Mouse (Mus musculus): Measurements from ENCODE around the gene Abhd8. TPM values are rescaled to one million over a fixed set of nuclear protein-coding genes. Genes with fewer than 3 reads are reported as not detected.

The Abhd8 gene
- polyA plus RNA-seq, 1 experiment from 2014 or later: 104 TPM

DNA sequence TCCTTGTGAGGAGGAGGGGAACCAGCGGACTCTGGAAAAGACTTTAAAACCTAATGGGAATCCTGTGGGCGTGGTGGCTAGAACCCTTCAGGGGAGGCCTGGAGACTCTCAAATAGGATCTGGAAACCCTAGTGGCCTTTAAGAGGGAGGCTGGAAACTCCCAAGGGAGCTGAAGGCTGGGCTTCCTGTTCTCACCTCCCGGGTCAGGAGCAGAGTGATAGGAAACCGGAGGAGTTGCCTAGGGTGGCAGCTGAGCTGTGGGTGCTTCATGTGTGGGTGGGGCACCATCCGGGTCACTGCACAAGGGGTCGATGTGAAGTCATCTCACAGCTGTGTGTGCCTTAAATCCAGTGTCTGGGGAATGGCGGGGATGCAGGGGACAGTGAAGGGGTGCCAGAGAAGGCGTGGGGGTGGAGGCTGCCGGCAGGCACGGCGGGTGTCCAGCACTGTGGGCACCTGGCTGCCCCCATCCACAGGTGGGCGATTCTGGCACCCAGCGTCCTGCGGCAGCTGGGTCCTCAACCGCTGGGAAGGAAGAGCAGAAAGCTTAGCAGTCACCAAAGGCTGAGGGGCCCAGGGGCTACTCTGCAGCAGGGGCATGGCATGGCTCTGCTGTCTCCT, 34.5 kb upstream of the Abhd8 start:
- Histone ChIP-seq H3K4me3 (ENCODE audit: low read depth, low read length) (no peak overlapping the region), H3K27me3 (ENCODE audit: control insufficient read depth, insufficient read depth, low read length) (no peaks in the 10 kb centered on the region), H3K4me2 (ENCODE audit: low read depth, low read length) (no peak overlapping the region), H3K9me3 (ENCODE audit: control insufficient read depth, low read length) (no peaks in the 10 kb centered on the region), H3K27ac (ENCODE audit: low read depth, low read length) (no peak overlapping the region), H3K4me1 (ENCODE audit: control insufficient read depth, insufficient read depth, low read length) (no peaks in the 10 kb centered on the region), H3K36me3 (ENCODE audit: control insufficient read depth, insufficient read depth, low read length) (no peaks in the 10 kb centered on the region), H3K9ac (replicated peaks; ENCODE audit: low read depth, low read length) (no peak overlapping the region)
- 35% methylated on average over 15 of the region's 15 CpGs for WGBS
- no peak for ATAC-seq (ENCODE audit: low read depth)

DNA sequence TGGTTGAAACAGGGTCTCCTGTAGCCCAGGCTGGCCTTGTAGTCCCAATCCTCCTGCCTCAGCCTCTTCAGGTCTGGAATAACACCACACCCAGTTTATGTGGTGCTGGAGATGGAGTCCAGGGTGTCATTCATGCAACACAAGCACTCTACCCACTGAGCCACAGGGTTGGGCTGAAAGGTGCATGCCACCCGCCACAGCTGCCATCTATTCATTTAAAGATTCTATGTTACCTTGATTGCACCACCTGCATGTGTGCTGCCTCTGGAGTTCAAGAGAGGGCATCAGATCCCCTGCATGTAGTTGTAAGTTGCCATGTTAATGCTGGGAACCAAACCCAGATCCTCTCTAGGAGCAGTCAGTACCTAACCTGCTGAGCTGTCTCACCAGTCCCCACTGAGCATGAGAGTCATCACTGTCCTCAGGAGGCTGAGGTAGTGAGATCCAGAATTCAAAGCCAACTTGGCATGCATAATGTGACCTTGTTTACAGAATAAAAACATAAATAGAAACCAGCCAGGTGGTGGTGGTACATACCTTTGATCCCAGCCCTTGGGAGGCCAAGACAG, 33.7 kb upstream of the Abhd8 start:
- Histone ChIP-seq H3K4me2 (ENCODE audit: low read depth, low read length) (no peak overlapping the region), H3K9me3 (ENCODE audit: control insufficient read depth, low read length) (no peaks in the 10 kb centered on the region), H3K27me3 (ENCODE audit: control insufficient read depth, insufficient read depth, low read length) (no peaks in the 10 kb centered on the region), H3K4me1 (ENCODE audit: control insufficient read depth, insufficient read depth, low read length) (no peaks in the 10 kb centered on the region), H3K4me3 (ENCODE audit: low read depth, low read length) (no peak overlapping the region), H3K27ac (ENCODE audit: low read depth, low read length) (no peak overlapping the region; the same call in 1 of the 2 replicates), H3K36me3 (ENCODE audit: control insufficient read depth, insufficient read depth, low read length) (peaks cover 7% of the 10 kb centered on the region; the same call in 1 of the 2 replicates), H3K9ac (replicated peaks; ENCODE audit: low read depth, low read length) (no peak overlapping the region)
- no peak for ATAC-seq (ENCODE audit: low read depth)
- 88% methylated on average over 1 of the region's 1 CpGs for whole genome bisulfite sequencing

DNA sequence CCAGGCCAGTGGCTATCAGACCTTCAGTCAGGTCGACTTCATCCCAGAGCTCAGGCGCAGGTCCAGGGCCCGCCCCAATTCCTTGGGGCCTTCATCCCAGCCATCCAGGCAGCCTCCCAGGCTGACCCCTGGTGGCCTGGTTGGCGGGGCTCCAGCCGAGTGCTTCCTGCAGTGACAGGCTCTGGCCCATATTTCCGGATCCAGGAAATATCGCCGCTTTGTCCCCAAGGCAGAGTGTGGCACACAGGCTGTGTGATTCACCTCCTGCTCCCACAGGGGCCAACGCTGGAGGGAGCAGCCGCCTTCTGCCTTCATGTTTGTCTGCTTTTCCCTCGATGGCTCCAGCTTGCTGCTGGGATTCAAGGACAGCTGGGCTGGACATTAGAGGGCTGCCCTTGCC, 33.0 kb upstream of the Abhd8 start:
- ATAC-seq (ENCODE audit: low read depth): no peak
- Histone ChIP-seq H3K9me3 (ENCODE audit: control insufficient read depth, low read length) (no peaks in the 10 kb centered on the region), H3K27me3 (ENCODE audit: control insufficient read depth, insufficient read depth, low read length) (no peaks in the 10 kb centered on the region), H3K9ac (replicated peaks; ENCODE audit: low read depth, low read length) (no peak overlapping the region), H3K4me2 (ENCODE audit: low read depth, low read length) (no peak overlapping the region), H3K27ac (ENCODE audit: low read depth, low read length) (peak overlapping the region; percentile 28; the same call in 1 of the 2 replicates), H3K4me1 (ENCODE audit: control insufficient read depth, insufficient read depth, low read length) (no peaks in the 10 kb centered on the region), H3K36me3 (ENCODE audit: control insufficient read depth, insufficient read depth, low read length) (peaks cover 8% of the 10 kb centered on the region; the same call in 1 of the 2 replicates), H3K4me3 (ENCODE audit: low read depth, low read length) (no peak overlapping the region)
- 46% methylated on average over 11 of the region's 11 CpGs for WGBS

DNA sequence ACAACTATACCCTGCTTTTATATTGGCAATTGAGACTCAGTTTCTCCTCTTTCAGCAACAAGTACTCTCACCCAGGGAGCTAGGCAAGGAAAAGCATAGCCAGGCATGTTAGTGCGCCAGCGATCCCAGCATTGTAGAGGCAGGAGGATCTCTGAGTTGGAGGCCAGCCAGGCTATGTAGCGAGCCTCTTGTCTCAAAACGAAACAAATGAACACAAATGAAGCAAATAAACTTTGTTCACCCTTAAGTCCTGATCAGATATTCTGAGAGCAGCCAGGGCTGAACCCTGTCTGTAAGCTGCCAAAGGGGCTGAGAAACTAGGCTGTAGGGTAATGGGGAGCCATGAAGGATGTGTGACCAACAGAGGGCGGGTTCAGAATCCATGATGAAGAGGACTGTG, 32.4 kb upstream of the Abhd8 start:
- H3K9ac ChIP-seq (replicated peaks; ENCODE audit: low read depth, low read length): no peak overlapping the region
- no peak for ATAC-seq (ENCODE audit: low read depth)
- WGBS: 90% methylated on average over 5 of the region's 5 CpGs
- H3K27me3 ChIP-seq (ENCODE audit: control insufficient read depth, insufficient read depth, low read length): no peaks in the 10 kb centered on the region
- no peaks in the 10 kb centered on the region for H3K4me1 ChIP-seq (ENCODE audit: control insufficient read depth, insufficient read depth, low read length)
- H3K4me3 ChIP-seq (ENCODE audit: low read depth, low read length): no peak overlapping the region
- no peak overlapping the region for H3K4me2 ChIP-seq (ENCODE audit: low read depth, low read length)
- no peak overlapping the region for H3K27ac ChIP-seq (ENCODE audit: low read depth, low read length)
- H3K9me3 ChIP-seq (ENCODE audit: control insufficient read depth, low read length): no peaks in the 10 kb centered on the region
- peaks cover 8% of the 10 kb centered on the region; the same call in 1 of the 2 replicates for H3K36me3 ChIP-seq (ENCODE audit: control insufficient read depth, insufficient read depth, low read length)

DNA sequence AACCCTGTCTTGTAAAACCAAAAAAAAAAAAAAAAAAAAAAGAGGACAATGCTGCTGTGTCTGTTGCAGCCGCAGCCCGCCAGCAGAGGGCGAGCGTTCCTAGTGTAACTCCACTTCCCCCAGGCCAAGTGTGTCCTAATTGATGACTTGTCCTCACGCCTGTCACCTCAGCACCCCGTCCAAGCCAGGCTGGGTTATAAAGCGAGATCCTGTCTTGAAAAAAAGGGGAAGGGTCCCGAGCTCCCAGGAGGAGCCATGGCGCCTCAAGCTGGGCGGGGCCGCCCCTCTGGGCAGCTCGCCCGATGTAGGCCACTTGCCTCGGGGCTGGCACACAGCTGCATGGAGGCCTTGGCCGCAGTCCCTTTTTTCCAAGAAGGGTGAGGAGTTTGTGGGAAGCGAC, 31.6 kb upstream of the Abhd8 start:
- ATAC-seq (ENCODE audit: low read depth): peak; percentile 77
- Histone ChIP-seq H3K9ac (replicated peaks; ENCODE audit: low read depth, low read length) (no peak overlapping the region), H3K4me2 (ENCODE audit: low read depth, low read length) (no peak overlapping the region), H3K27ac (ENCODE audit: low read depth, low read length) (no peak overlapping the region), H3K36me3 (ENCODE audit: control insufficient read depth, insufficient read depth, low read length) (peaks cover 8% of the 10 kb centered on the region; the same call in 1 of the 2 replicates), H3K9me3 (ENCODE audit: control insufficient read depth, low read length) (no peaks in the 10 kb centered on the region), H3K27me3 (ENCODE audit: control insufficient read depth, insufficient read depth, low read length) (no peaks in the 10 kb centered on the region), H3K4me1 (ENCODE audit: control insufficient read depth, insufficient read depth, low read length) (no peaks in the 10 kb centered on the region), H3K4me3 (ENCODE audit: low read depth, low read length) (no peak overlapping the region)
- WGBS: 17% methylated on average over 15 of the region's 16 CpGs

DNA sequence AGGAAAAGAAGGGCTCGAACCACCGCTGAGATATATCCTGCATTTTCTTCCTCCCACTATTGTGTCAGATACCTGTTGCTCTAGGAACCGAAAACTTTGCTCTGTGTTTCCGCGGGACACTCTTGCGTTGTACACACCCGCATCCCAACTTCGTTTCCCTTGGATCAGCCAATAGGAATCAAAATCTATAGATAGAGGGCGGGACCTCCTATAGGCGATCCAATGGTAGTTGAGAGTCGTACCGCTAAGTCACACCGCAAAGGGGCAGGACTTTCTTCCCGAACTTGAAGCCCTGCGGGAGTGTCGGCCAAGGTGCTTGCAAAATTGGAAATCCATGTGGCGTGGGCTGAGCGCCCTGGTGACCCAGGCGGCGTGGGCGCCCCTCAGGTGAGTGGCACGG, 25.0 kb upstream of the Abhd8 start:
- peak; percentile 91 for ATAC-seq (ENCODE audit: low read depth)
- no peak overlapping the region for H3K27ac ChIP-seq (ENCODE audit: low read depth, low read length)
- H3K4me3 ChIP-seq (ENCODE audit: low read depth, low read length): peak overlapping the region; percentile 75
- peaks cover 13% of the 10 kb centered on the region for H3K36me3 ChIP-seq (ENCODE audit: control insufficient read depth, insufficient read depth, low read length)
- under 1% methylated on average over 22 of the region's 22 CpGs for WGBS
- H3K4me1 ChIP-seq (ENCODE audit: control insufficient read depth, insufficient read depth, low read length): peaks cover 14% of the 10 kb centered on the region
- H3K27me3 ChIP-seq (ENCODE audit: control insufficient read depth, insufficient read depth, low read length): no peaks in the 10 kb centered on the region
- H3K9me3 ChIP-seq (ENCODE audit: control insufficient read depth, low read length): no peaks in the 10 kb centered on the region
- peak overlapping the region; percentile 57 for H3K9ac ChIP-seq (replicated peaks; ENCODE audit: low read depth, low read length)
- peak overlapping the region; percentile 100 for H3K4me2 ChIP-seq (ENCODE audit: low read depth, low read length)

DNA sequence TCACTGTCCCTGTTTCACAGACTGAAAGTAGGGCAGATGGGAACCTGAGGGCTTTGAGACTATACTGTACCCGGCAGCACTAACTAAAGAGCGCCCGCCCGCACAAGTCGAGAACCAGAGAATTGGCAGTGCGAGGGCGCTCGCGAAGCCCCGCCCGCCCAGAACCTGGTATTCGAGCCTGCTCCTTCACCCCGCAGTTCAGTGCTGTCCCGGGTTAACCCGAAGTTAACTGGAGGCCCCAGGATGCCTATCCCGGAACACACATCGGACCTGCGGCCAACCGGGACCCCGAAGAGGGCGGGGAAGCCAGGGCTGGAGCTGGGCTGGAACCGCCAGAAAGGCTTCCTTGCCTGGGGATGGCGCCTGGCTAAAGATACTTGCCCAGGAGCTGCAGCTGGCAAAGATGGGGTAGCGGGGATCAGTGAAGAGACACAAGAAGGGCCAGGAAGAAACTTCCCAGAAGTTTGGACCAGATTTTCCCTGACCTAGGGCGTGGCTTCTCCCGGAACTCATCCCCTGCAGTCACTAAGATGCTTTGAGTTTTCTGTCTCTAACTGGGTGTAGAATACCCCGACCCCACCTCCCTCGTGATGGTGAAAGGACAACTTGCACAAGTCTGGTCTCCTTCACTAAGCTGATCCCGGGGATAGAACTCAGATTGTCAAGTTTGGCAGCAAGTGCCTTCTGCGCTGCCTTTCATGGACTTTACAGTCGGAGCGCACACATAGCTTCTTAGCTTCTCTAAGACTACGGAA, 24.4 kb upstream of the Abhd8 start, which contains the start of gene Gtpbp3:
Gene Gtpbp3, plus strand, starts transcription at position 413 of the 755 bp plus-strand sequence.
- peak; percentile 53 for ATAC-seq (ENCODE audit: low read depth)
- H3K4me3 ChIP-seq (ENCODE audit: low read depth, low read length): peak within 1 kb of the TSS; percentile 75
- WGBS: 1% methylated on average over 33 of the region's 33 CpGs
- no peaks in the 10 kb centered on the region for H3K9me3 ChIP-seq (ENCODE audit: control insufficient read depth, low read length)
- H3K9ac ChIP-seq (replicated peaks; ENCODE audit: low read depth, low read length): peak within 1 kb of the TSS; percentile 57
- H3K4me1 ChIP-seq (ENCODE audit: control insufficient read depth, insufficient read depth, low read length): peaks cover 14% of the 10 kb centered on the region
- H3K36me3 ChIP-seq (ENCODE audit: control insufficient read depth, insufficient read depth, low read length): peaks cover 13% of the 10 kb centered on the region
- no peaks in the 10 kb centered on the region for H3K27me3 ChIP-seq (ENCODE audit: control insufficient read depth, insufficient read depth, low read length)
- peak within 1 kb of the TSS; percentile 100 for H3K4me2 ChIP-seq (ENCODE audit: low read depth, low read length)
- H3K27ac ChIP-seq (ENCODE audit: low read depth, low read length): peak within 1 kb of the TSS; percentile 68; the same call in 1 of the 2 replicates

DNA sequence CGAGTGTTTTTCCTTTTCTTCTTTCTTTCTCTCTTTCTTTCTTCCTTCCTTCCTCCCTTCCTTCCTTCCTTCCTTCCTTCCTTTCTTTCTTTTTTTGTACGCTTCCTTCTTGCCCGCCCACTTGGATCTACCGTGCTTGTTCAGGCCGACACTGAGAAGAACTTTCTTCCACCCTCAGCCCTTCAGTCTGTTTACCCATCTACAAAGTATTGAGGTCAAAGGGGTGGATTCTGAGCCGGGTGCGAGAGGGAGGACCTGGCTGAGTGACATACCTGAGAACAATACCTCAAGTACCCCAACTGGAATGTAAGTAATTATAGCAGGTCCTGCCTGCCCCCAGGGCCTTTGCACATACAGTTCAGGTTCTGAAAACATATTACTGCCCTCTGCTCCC, 22.7 kb upstream of the Abhd8 start:
- Histone ChIP-seq H3K4me1 (ENCODE audit: control insufficient read depth, insufficient read depth, low read length) (peaks cover 14% of the 10 kb centered on the region), H3K27me3 (ENCODE audit: control insufficient read depth, insufficient read depth, low read length) (no peaks in the 10 kb centered on the region), H3K4me3 (ENCODE audit: low read depth, low read length) (peak overlapping the region; percentile 81), H3K36me3 (ENCODE audit: control insufficient read depth, insufficient read depth, low read length) (peaks cover 10% of the 10 kb centered on the region; the same call in 1 of the 2 replicates), H3K9ac (replicated peaks; ENCODE audit: low read depth, low read length) (peak overlapping the region; percentile 95; the same call in 1 of the 2 replicates), H3K9me3 (ENCODE audit: control insufficient read depth, low read length) (no peaks in the 10 kb centered on the region), H3K4me2 (ENCODE audit: low read depth, low read length) (peak overlapping the region; percentile 84), H3K27ac (ENCODE audit: low read depth, low read length) (no peak overlapping the region)
- WGBS: 24% methylated on average over 7 of the region's 7 CpGs
- no peak for ATAC-seq (ENCODE audit: low read depth)

Measured in neural tube, embryonic 14.5 days (tissue).